Mouse (Mus musculus) myocyte (in vitro differentiated cells): Measurements from ENCODE around the gene Frem2. TPM values are rescaled to one million over a fixed set of nuclear protein-coding genes. Genes with fewer than 3 reads are reported as not detected.

Experiments used
- H3K27me3 ChIP-seq: one replicate; pipeline ENCODE4 v1.6.1; 2011; ENCODE audit not compliant: control insufficient read depth, insufficient read depth, insufficient read length
- H3K36me3 ChIP-seq: one replicate; pipeline ENCODE4 v1.6.1; 2011; ENCODE audit not compliant: control insufficient read depth, insufficient read depth
- H3K4me2 ChIP-seq: one replicate; pipeline ENCODE4 v1.6.1; 2011; ENCODE audit warnings: low read depth, control low read depth
- H3K4me3 ChIP-seq: one replicate; pipeline ENCODE4 v1.5.1; 2011; ENCODE audit warnings: mild to moderate bottlenecking, control low read depth, moderate library complexity
- H3K79me2 ChIP-seq: one replicate; pipeline ENCODE4 v1.6.1; 2011; ENCODE audit not compliant: control insufficient read depth, insufficient read depth
- H3ac ChIP-seq: one replicate; pipeline ENCODE4 v1.6.1; 2011; ENCODE audit not compliant: control insufficient read depth, insufficient read length
- CEBPB ChIP-seq: IDR thresholded peaks from 2 replicates; pipeline ENCODE4 v1.6.1; 2011; ENCODE audit warnings: mild to moderate bottlenecking, moderate library complexity; ENCODE audit not compliant: poor library complexity, insufficient read depth, severe bottlenecking
- E2F4 ChIP-seq: IDR thresholded peaks from one replicate; pipeline ENCODE4 v1.6.1; 2011; ENCODE audit warnings: mild to moderate bottlenecking, control low read depth, moderate library complexity; ENCODE audit not compliant: insufficient read depth
- MAX ChIP-seq: IDR thresholded peaks from one replicate; pipeline ENCODE4 v1.6.1; 2011; ENCODE audit warnings: low read depth, mild to moderate bottlenecking, control low read depth
- MYOD1 ChIP-seq, 3 experiments: IDR thresholded peaks; one replicate each; pipeline ENCODE4 v1.6.1; 2011; ENCODE audit warnings: control low read depth in 2 of 3, low read depth in 2 of 3, mild to moderate bottlenecking in 2 of 3, moderate library complexity in 1 of 3; ENCODE audit not compliant: insufficient read length in 2 of 3, control insufficient read depth in 1 of 3
- MYOG ChIP-seq, 3 experiments: IDR thresholded peaks; one replicate each; pipeline ENCODE4 v1.6.1; 2011; ENCODE audit warnings: control low read depth in 2 of 3, low read depth in 2 of 3, mild to moderate bottlenecking in 2 of 3; ENCODE audit not compliant: insufficient read length in 2 of 3, control insufficient read depth in 1 of 3, insufficient read depth in 1 of 3
- POLR2A ChIP-seq: IDR thresholded peaks from one replicate; pipeline ENCODE4 v1.6.1; 2011; ENCODE audit warnings: low read depth, mild to moderate bottlenecking, control low read depth, moderate library complexity; ENCODE audit not compliant: insufficient read length
- POLR2AphosphoS2 ChIP-seq: IDR thresholded peaks from one replicate; pipeline ENCODE4 v1.6.1; 2011; ENCODE audit warnings: low read depth, control low read depth; ENCODE audit not compliant: insufficient read length
- REST ChIP-seq: IDR thresholded peaks from one replicate; pipeline ENCODE4 v1.6.1; 2011; ENCODE audit warnings: mild to moderate bottlenecking, control low read depth, moderate library complexity; ENCODE audit not compliant: insufficient read depth, insufficient read length
- SRF ChIP-seq: IDR thresholded peaks from one replicate; pipeline ENCODE4 v1.6.1; 2011; ENCODE audit warnings: low read depth; ENCODE audit not compliant: control insufficient read depth, insufficient read length
- TCF12 ChIP-seq: IDR thresholded peaks from one replicate; pipeline ENCODE4 v1.6.1; 2011; ENCODE audit warnings: mild to moderate bottlenecking, control low read depth; ENCODE audit not compliant: poor library complexity, insufficient read depth, severe bottlenecking
- TCF3 ChIP-seq: IDR thresholded peaks from one replicate; pipeline ENCODE4 v1.6.1; 2011; ENCODE audit warnings: low read depth, control low read depth; ENCODE audit not compliant: insufficient read length
- USF1 ChIP-seq: IDR thresholded peaks from one replicate; pipeline ENCODE4 v1.6.1; 2011; ENCODE audit warnings: low read depth, mild to moderate bottlenecking, control low read depth, moderate library complexity
- polyA plus RNA-seq: library from polyadenylated mRNA; unstranded; fragments of >200 nt; fragmentation: generic; extraction: Trizol; gene quantifications from one replicate; pipeline ENCODE4 v1.2.1, GENCODE M21; 2012; ENCODE audit warnings: missing spikeins

Gene Frem2
- polyA plus RNA-seq, 1 experiment: 0.36 TPM

- no peak for TF ChIP-seq TCF12
- TF ChIP-seq TCF3: no peak
- TF ChIP-seq MYOG (IDR thresholded peaks at IDR 0.05; ENCODE audit: control insufficient read depth in 1 of 3, insufficient read depth in 1 of 3, insufficient read length in 2 of 3, low read depth in 2 of 3): no peak
- TF ChIP-seq CEBPB: no peak
- TF ChIP-seq POLR2A: no peak
- TF ChIP-seq MYOD1 (IDR thresholded peaks at IDR 0.05; ENCODE audit: control insufficient read depth in 1 of 3, insufficient read length in 2 of 3, low read depth in 2 of 3): no peak
- TF ChIP-seq REST: no peak
- no peak for TF ChIP-seq SRF
- TF ChIP-seq MAX: no peak
- TF ChIP-seq E2F4: no peak
- no peak for TF ChIP-seq USF1
- TF ChIP-seq POLR2AphosphoS2: no peak
Measured at GRCm38 (mm10) chr3:53592036-53592435, 65.1 kb downstream of the Frem2 start.

GRCm38 (mm10) chr3:53590139-53590621 is 67.0 kb downstream of the Frem2 start:
- Histone ChIP-seq H3K27me3 (peaks cover 8% of the 10 kb centered on the region), H3K4me2 (no peak overlapping the region)
- TF ChIP-seq MYOD1 (IDR thresholded peaks at IDR 0.05; ENCODE audit: control insufficient read depth in 1 of 3, insufficient read length in 2 of 3, low read depth in 2 of 3): no peak
- no peak for TF ChIP-seq MAX

More at GRCm38 (mm10) chr3:53592036-53592435, 65.1 kb downstream of the Frem2 start:
- Histone ChIP-seq H3K79me2 (no peaks in the 10 kb centered on the region), H3K36me3 (no peaks in the 10 kb centered on the region), H3ac (no peak overlapping the region), H3K27me3 (peaks cover 4% of the 10 kb centered on the region), H3K4me2 (no peak overlapping the region), H3K4me3 (no peak overlapping the region)

GRCm38 (mm10) chr3:53583248-53583647 is 73.9 kb downstream of the Frem2 start:
- H3K27me3 ChIP-seq: peaks cover 23% of the 10 kb centered on the region
- no peak overlapping the region for H3K4me3 ChIP-seq

More at GRCm38 (mm10) chr3:53590139-53590621, 67.0 kb downstream of the Frem2 start:
- H3K79me2 ChIP-seq: no peaks in the 10 kb centered on the region
- H3K36me3 ChIP-seq: no peaks in the 10 kb centered on the region
- H3K4me3 ChIP-seq: no peak overlapping the region
- H3ac ChIP-seq: no peak overlapping the region

GRCm38 (mm10) chr3:53580596-53581254 is 76.4 kb downstream of the Frem2 start:
- TF ChIP-seq CEBPB (no peak), SRF (no peak), TCF3 (no peak), POLR2A (no peak), E2F4 (no peak), REST (no peak), USF1 (no peak), MAX (no peak), POLR2AphosphoS2 (no peak), TCF12 (no peak), MYOG (IDR thresholded peaks at IDR 0.05; ENCODE audit: control insufficient read depth in 1 of 3, insufficient read depth in 1 of 3, insufficient read length in 2 of 3, low read depth in 2 of 3) (no peak)
- H3K4me3 ChIP-seq: no peak overlapping the region

More at GRCm38 (mm10) chr3:53583248-53583647, 73.9 kb downstream of the Frem2 start:
- TF ChIP-seq USF1: peak; percentile 40
- no peak for TF ChIP-seq POLR2A
- Histone ChIP-seq H3K4me2 (no peak overlapping the region), H3K79me2 (no peaks in the 10 kb centered on the region), H3K36me3 (no peaks in the 10 kb centered on the region), H3ac (no peak overlapping the region)

GRCm38 (mm10) chr3:53579121-53579704 is 77.9 kb downstream of the Frem2 start:
- Histone ChIP-seq H3K4me2 (no peak overlapping the region), H3ac (no peak overlapping the region), H3K36me3 (no peaks in the 10 kb centered on the region), H3K4me3 (no peak overlapping the region), H3K79me2 (no peaks in the 10 kb centered on the region), H3K27me3 (peaks cover 38% of the 10 kb centered on the region)
- TF ChIP-seq TCF12 (no peak), POLR2A (no peak), REST (no peak), POLR2AphosphoS2 (no peak), MYOD1 (IDR thresholded peaks at IDR 0.05; ENCODE audit: control insufficient read depth in 1 of 3, insufficient read length in 2 of 3, low read depth in 2 of 3) (no peak), CEBPB (no peak), USF1 (no peak), MAX (no peak), TCF3 (no peak), SRF (no peak), E2F4 (no peak), MYOG (IDR thresholded peaks at IDR 0.05; ENCODE audit: control insufficient read depth in 1 of 3, insufficient read depth in 1 of 3, insufficient read length in 2 of 3, low read depth in 2 of 3) (no peak)

More at GRCm38 (mm10) chr3:53580596-53581254, 76.4 kb downstream of the Frem2 start:
- Histone ChIP-seq H3ac (no peak overlapping the region), H3K36me3 (no peaks in the 10 kb centered on the region), H3K27me3 (peaks cover 37% of the 10 kb centered on the region), H3K4me2 (no peak overlapping the region), H3K79me2 (no peaks in the 10 kb centered on the region)
